Mouse (Mus musculus) spleen, postnatal 14 days (tissue): ENCODE measurements around the gene Nptx2.

Experiments
- DNase-seq, 2 experiments: peaks; one replicate each; pipeline ENCODE4 v3.0.0; 2021 to 2022; ENCODE audit warnings: low spot score in 2 of 2

Nptx2 gene

GRCm38 (mm10) chr5:144545653-144546422, at the start of gene Nptx2:
TSS of gene Nptx2 (plus strand) at chr5:144545902.
- no peak for DNase-seq

GRCm38 (mm10) chr5:144496481-144496880, 49.2 kb upstream of the Nptx2 start:
- DNase-seq = no peak

- DNase-seq = no peak
These were observed 41.5 kb upstream of the Nptx2 start for GRCm38 (mm10) chr5:144504239-144504638.

GRCm38 (mm10) chr5:144505731-144506130, 40.0 kb upstream of the Nptx2 start:
- no peak for DNase-seq

GRCm38 (mm10) chr5:144506156-144506555, 39.5 kb upstream of the Nptx2 start:
- no peak for DNase-seq

- DNase-seq = no peak
These were observed 38.8 kb upstream of the Nptx2 start for GRCm38 (mm10) chr5:144506689-144507552.

GRCm38 (mm10) chr5:144509431-144509830, 36.3 kb upstream of the Nptx2 start:
- no peak for DNase-seq

- DNase-seq = no peak
These were observed 31.0 kb upstream of the Nptx2 start for GRCm38 (mm10) chr5:144514738-144515137.

- DNase-seq = no peak
These were observed 30.5 kb upstream of the Nptx2 start for GRCm38 (mm10) chr5:144515241-144515640.

GRCm38 (mm10) chr5:144520096-144520495, 25.6 kb upstream of the Nptx2 start:
- no peak for DNase-seq

- DNase-seq = no peak
These were observed 20.9 kb upstream of the Nptx2 start for GRCm38 (mm10) chr5:144524774-144525173.

GRCm38 (mm10) chr5:144529123-144529522, 16.6 kb upstream of the Nptx2 start:
- DNase-seq = no peak

GRCm38 (mm10) chr5:144542711-144543308, 2.9 kb upstream of the Nptx2 start:
- no peak for DNase-seq

GRCm38 (mm10) chr5:144546423-144546995, 807 bp downstream of the Nptx2 start:
- DNase-seq = no peak

- DNase-seq = no peak
These were observed 1.7 kb downstream of the Nptx2 start for GRCm38 (mm10) chr5:144547333-144547878.

- no peak for DNase-seq
These were observed 2.5 kb downstream of the Nptx2 start for GRCm38 (mm10) chr5:144548079-144548631.

- no peak for DNase-seq
These were observed 4.3 kb downstream of the Nptx2 start for GRCm38 (mm10) chr5:144550003-144550402.

- no peak for DNase-seq
These were observed 5.0 kb downstream of the Nptx2 start for GRCm38 (mm10) chr5:144550622-144551137.

- no peak for DNase-seq
These were observed 11.0 kb downstream of the Nptx2 start for GRCm38 (mm10) chr5:144556710-144557109.

GRCm38 (mm10) chr5:144557363-144557762, 11.7 kb downstream of the Nptx2 start:
- DNase-seq = no peak

- no peak for DNase-seq
These were observed 12.8 kb downstream of the Nptx2 start for GRCm38 (mm10) chr5:144558481-144558880.
